Mouse (Mus musculus): ENCODE data around the gene Erlin1.

Gene Erlin1

GRCm38 (mm10) chr19:43998802-43999527, 70.6 kb downstream of the Erlin1 start:
- DNase-seq (ENCODE audit: low read depth) = no peak

- no peak for DNase-seq (ENCODE audit: low read depth)
These were observed 71.5 kb downstream of the Erlin1 start for GRCm38 (mm10) chr19:43998101-43998500.

- no peak for DNase-seq (ENCODE audit: low read depth)
These were observed 74.2 kb downstream of the Erlin1 start for GRCm38 (mm10) chr19:43995427-43995826.

- DNase-seq (ENCODE audit: low read depth) = no peak
These were observed 77.1 kb downstream of the Erlin1 start for GRCm38 (mm10) chr19:43992464-43992863.

- no peak for DNase-seq (ENCODE audit: low read depth)
These were observed 79.2 kb downstream of the Erlin1 start for GRCm38 (mm10) chr19:43990362-43990761.

GRCm38 (mm10) chr19:43986069-43986794, 83.4 kb downstream of the Erlin1 start, which contains the start of gene Cpn1:
Cpn1 (minus strand) TSS chr19:43986556.
- DNase-seq (ENCODE audit: low read depth) = no peak

All from induced T-regulatory cell, adult 2 months (primary cell).